Mouse (Mus musculus): ENCODE measurements around the gene Pfkfb4.
A peak's percentile ranks its signal among the peaks of the same experiment; 100 is the strongest.

Pfkfb4 gene

DNA sequence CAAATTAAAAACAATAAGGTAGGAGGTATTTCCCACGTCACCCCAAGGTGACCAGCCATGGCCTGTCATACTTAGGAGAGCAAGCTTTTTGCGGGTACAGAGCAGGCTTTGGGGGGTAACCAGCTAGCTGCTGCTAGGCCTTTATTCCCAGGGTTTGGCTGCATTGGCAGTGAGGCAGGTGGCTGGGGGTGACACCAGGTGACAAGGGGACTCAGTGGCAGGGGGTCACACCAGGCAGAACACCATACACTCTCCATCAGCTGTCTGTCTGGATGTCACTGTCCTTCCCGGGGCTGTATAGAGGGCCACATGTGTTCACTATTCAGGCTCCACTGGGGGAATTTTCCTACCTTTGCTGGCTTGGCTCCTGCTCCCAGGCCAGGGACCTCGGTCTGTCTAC lies 65.3 kb downstream of the Pfkfb4 start:
- DNase-seq (ENCODE audit: low read depth, low spot score): no peak

DNA sequence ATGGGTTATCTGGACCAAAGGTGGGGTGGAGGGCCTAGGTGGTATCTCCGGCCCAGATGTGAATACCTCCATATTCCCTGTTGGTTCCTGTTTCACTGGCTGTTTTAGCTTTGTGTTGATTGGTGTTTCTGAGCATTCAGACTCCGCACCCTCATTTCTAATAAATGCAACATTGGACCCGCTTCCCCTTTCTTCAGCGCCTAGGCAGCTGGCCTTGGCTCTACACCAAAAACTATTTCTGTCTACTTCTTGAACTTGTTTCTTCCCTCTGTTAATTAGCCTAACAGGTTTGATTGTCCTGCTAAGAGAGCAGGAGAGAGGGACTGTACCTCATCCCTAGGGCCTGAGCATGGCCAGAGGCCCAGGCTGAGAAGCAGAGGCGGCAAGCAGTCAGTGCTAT lies 66.0 kb downstream of the Pfkfb4 start:
- DNase-seq (ENCODE audit: low read depth, low spot score): no peak

DNA sequence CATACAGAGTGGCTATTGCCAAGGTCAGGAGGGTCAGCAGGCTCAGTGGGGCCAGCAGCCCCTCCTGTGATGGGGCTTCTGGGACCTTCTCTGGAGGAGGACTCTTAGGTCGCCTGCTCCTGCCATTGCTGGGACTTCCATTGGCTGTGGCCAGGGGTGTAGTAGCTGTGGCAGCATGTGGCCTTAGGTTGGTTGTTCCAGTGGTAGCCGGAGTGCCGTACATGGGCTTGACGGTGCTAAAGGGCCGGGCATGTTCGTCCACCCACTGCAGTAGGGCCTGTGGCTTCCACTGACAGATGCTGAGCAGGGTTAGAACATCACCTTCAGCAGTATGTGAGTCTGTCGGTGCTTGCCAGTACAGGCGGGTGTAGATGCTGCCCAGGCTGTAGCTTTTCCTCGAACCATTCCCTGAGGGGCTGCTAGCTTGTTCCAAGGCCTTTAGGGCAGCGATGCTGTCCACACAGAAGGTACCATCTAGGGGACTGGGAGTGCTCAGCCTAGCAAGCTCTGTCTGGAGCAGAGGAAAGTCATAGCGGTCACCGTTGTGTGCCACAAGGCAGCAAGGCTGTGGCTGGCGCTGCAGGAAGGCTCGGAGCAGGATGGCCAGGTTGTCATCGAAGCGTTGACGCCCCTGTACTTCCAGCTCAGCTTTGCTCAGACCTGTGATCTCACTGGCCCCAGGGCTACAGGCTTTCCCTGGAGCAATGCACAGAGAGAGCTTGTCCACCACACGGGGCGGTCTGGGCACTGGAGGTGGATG lies 66.6 kb downstream of the Pfkfb4 start:
- no peak for DNase-seq (ENCODE audit: low read depth, low spot score)

DNA sequence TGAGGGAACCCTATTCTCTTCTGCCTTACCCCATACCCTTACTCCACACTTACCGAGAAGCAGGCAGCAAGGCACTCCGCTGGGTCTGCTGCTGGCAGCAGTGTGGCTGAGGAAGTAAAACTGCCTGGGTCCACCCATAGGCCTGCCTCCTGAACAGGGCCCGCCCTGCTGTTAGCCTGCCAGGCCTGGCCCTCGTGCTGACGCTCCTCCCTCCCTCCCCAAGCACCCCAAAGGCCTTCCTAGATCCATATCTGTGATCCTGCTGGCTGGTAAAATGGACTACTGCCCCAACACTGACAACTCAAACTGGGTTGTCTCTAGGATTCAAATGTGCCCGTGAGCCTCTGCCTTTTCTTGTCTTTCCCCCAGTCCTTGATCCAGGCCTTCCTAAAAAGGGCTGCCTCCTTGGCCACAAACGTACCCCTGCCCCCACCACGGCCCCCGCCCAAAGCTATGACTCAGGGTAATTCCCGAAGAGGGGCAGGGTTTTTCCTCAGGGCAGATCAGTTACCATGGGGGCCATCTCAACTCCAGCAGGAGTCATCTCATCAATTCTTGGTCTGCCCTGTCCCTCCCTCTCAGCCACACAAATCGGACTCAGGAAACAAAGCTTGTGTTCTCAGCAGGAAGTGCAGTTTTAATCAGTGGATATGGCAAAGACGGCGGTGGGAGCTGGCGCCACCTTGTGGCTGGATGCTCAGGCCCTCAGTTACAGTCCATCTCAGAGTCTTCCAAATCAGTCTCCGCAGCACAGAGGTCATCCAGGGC lies 67.7 kb downstream of the Pfkfb4 start, which contains the start of gene Trex1:
Gene Trex1, minus strand, starts transcription at position 599 of the 768 bp plus-strand sequence.
- DNase-seq (ENCODE audit: low read depth, low spot score): peak; percentile 89

GRCm38 (mm10) chr9:109060184-109060897 lies 68.8 kb downstream of the Pfkfb4 start:
- no peak for DNase-seq (ENCODE audit: low read depth, low spot score)

DNA sequence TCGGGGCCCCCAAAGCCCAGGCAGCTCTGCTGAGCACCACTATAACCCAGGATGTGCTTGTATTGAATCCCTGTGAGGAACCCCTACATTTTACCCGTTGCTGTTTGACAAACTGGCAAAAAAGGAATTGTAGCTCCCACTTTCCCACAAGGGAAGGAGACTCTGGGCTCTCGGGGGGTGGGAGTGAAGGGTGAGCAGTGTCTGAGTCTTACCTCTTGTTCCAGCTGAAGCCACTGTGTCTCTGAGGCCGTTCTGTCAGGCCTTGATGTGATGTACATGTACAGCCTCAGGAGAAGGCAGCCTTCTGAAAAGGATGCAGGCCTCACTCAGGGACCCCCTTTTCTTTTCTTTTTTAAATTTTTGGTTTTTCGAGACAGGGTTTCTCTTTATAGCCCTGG lies 69.3 kb downstream of the Pfkfb4 start:
- DNase-seq (ENCODE audit: low read depth, low spot score): no peak

GRCm38 (mm10) chr9:109068095-109068735 lies 76.6 kb downstream of the Pfkfb4 start:
- no peak for DNase-seq (ENCODE audit: low read depth, low spot score)

DNA sequence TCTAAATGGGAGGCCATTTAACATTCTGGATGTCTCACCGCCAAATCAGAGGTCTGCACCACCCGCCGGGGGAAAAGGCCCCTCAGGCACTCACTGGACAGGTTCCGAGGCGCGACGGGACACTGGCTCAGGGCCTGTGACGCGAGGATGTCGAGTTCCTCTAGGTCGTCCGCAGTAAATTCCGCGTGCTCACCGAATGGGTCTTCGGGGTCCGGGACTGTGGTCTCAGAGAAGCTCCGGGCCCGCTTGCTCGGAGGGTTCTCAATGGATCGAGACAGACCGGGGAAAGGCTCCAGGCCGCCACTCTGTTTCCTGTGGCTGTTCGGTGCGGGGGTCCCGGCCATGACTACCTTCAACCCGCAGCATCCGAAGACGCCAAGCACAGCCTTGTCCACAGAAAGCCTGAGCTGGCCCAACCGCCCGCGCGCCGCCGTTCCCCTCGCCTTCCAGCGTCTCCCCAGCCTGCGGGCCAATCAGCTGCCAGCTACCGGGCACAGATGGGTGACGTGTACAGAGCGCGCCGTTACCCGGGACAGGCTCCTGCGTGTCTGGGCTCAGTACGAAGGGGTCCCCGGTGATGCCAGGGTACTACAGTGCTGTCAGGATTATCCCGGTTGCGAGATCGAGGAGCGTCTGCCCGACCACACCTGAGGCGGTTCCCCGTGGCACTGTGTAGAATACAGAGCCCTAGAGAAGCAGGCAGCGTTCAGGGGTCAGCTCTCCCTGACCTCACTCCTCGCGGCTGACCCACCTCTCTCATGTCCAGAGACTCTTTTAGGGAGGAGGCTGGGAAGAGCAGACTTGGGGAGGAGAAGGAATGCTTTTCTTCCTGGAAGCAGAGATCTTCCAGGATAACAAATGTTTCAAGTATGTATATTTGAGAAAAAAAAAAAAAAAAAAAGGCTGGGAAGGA lies 82.3 kb downstream of the Pfkfb4 start, which contains the start of gene Atrip:
Gene Atrip, minus strand, starts transcription at position 464 of the 913 bp plus-strand sequence.
- DNase-seq (ENCODE audit: low read depth, low spot score): peak; percentile 84

DNA sequence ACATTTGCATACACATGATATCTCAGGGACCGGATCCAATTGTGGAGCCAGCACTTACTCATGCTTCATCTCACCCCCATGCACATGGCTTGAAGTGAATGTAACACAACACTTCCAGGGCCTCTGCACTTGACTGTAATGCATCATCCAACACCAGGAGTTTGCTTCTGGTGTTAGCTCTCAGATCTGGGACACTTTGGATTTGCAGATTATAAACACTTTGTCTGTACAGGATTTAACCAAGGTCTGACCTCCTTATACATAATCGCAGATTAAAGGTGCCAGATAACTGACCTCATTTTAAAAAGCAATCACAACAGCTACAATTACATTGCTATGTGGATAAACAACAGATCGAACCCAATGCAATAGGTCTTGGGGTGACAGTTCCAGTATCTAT lies 88.9 kb downstream of the Pfkfb4 start:
- DNase-seq (ENCODE audit: low read depth, low spot score): no peak

- no peak for DNase-seq (ENCODE audit: low read depth, low spot score)
These were observed 90.2 kb downstream of the Pfkfb4 start for GRCm38 (mm10) chr9:109081749-109082123.

All from ES-CJ7 (cell line).